Mouse (Mus musculus): ENCODE measurements around the gene Slit3.

DNA sequence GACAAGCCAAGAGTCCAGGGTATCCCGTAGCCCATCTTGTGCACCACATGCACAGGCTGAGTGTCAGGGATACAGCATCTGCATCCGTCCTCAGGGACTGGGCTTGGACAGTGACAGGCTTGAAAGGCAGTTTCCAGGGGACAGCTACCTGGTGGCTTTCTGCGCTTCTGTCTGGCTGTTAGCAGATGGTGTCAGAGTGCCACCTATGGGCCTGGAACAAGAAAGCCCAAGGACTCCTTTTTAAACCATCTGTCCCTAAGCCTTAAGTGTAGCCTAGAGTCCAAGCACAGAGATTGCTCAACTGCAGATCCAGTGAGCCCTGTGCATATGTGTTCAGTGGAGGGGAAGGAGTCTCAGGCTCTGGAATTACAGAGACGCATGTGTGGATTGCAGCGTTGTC lies 544.0 kb downstream of the Slit3 start:
- TF ChIP-seq GATA1 (IDR thresholded peaks at IDR 0.05; ENCODE audit: borderline replicate concordance, low read length) (no peak), FLI1 (IDR thresholded peaks at IDR 0.05; ENCODE audit: low read length) (no peak)
